Mouse (Mus musculus): ENCODE measurements around the gene Midn. TPM values are rescaled to one million over a fixed set of nuclear protein-coding genes. Genes with fewer than 3 reads are reported as not detected.

The Midn gene
- total RNA-seq, 2 experiments from 2014 or later = 61.4 to 82.4 TPM

DNA sequence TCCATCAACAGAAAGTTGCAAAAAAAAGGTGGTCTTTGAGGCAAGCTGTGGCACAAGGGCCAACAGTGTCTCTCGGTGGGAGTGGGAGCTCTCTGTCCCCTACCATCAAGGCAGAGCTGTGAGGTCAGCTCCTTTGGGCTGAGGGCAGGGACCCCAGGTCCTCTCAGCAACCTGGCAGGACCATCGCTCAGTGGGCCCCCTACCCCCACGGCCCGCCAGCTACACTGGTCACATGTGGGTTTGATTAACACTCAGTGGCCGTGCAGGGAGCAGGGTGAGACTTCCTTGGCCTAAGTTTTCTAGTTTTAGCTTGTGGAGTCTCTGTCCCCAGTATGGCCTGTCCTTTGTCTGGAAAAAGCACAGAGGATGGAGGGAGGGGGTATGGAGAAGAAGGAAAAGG, 32.8 kb downstream of the Midn start:
- no peak for DNase-seq (ENCODE audit: extremely low spot score in 1 of 2, low spot score in 1 of 2)

DNA sequence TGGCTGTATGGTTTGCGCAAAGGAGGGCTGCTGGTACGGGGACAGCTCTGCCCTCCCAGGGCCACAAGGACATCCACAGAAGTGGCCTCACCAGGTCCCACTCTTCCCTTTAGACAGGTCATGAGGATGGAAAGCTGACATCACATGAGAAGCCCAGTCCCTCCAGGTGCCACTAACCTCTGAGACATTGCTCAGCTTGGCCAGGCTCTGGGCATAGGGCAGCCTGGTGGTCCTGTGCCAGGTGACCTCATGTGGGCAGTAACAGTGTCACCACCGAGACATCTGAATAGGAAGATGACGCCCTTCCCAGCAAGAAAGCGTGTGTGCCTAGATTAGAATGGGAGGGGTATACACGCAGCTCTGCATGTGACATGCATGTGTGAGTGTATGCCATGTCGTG, 34.5 kb downstream of the Midn start:
- no peak for DNase-seq (ENCODE audit: extremely low spot score in 1 of 2, low spot score in 1 of 2)

DNA sequence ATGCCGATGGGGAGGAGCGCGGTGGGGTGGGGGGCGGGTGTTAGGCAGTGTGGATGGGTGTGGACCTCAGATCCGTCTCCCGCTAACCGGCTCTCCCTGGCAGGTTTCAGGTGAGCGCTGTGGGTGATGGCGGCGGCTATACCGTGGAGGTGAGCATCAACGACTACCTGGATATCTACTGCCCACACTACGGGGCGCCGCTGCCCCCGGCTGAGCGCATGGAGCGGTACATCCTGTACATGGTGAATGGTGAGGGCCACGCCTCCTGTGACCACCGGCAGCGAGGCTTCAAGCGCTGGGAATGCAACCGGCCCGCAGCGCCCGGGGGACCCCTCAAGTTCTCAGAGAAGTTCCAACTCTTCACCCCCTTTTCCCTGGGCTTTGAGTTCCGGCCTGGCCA, 38.6 kb downstream of the Midn start:
- DNase-seq (ENCODE audit: extremely low spot score in 1 of 2, low spot score in 1 of 2) = no peak

DNA sequence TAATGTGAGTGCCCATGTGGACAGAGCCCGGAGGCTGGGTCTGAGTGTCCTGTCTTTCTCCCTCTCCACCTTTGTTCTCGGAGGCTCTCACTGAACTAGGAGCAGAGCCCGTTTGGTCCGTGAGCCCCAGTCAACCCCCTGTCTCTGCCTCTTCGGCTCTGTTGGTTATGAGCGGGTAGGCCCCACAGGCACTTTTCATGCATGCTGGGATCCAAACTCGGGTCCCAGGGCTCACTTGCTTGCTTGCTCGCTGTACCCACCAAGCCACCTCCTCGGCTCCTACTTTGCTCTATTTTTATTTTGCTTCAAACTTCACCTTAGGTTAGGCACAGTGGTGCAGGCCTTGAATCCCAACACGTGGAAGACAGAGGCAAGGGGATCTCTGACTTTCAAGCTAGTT, 39.7 kb downstream of the Midn start:
- DNase-seq (ENCODE audit: extremely low spot score in 1 of 2, low spot score in 1 of 2) = no peak

DNA sequence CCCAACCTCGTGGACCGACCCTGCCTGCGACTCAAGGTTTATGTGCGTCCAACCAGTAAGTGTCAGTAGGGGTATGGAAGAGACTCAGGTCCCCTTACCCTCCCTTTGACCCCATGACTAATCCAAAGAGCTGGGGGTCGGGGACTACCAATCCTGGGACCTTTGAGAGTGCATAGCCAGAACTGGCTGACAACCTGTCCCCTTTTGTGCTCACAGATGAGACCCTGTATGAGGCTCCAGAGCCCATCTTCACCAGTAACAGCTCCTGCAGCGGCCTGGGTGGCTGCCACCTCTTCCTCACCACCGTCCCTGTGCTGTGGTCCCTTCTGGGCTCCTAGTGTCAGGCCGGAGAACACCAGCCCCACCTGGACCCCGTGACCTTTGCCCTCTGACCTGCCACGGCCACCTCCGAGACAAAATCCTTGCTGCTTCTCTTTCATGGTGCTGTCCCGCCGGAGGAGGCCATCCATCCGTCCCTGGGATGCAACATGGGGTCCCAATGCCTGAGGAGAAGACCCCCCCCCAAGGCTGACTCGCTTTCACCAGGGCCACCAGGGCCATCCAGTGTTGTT, 40.5 kb downstream of the Midn start:
- no peak for DNase-seq (ENCODE audit: extremely low spot score in 1 of 2, low spot score in 1 of 2)

DNA sequence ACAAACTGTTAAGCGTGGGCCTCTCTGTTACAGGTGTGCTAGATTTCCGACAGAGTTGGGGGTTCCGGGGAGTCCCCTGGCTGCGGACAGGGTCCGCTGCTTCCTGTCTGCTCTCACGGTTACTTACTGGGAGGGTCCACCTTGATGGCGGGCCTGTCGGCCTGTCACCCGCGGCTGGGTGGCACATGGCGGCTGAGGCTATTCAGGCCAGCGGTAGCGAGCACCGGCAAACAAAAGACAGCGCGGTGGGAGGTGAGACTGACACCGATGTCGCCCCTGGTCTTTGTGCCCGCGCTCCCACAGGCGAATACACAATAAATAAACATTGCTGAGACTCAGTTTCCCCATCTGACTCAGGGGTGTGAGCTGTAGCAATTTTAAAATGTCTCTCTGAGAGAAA, 41.9 kb downstream of the Midn start:
- DNase-seq (ENCODE audit: extremely low spot score in 1 of 2, low spot score in 1 of 2) = no peak

DNA sequence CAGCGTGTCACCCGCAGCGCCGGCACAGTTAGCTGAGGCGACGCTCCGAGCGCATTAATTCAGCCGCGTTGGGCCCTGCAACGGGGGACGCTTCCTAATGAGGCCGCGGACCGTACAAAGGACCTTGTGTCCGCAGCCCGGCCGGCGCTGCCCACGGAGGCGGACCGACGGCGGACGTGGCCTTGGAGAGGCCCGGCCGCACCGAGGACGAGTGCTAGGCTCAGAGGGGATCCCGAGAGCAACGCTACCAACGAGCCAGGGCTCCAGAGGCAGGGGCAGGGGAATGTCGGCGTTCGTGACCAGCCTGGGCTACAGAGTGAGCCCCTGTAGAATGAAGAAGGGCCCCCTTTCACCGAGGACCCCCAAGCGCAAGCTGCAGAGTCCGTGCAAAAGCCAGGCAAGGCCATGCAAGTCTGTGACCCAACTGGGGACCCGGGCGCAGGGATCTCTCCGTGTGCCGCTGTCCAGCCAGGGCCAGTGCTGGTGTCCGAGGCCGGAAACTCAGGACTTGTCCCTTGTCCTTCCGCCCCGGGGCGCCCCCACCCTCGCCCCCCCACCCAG, 42.5 kb downstream of the Midn start:
- DNase-seq (ENCODE audit: extremely low spot score in 1 of 2, low spot score in 1 of 2) = peak in 1 of 2 experiments; percentile 38

DNA sequence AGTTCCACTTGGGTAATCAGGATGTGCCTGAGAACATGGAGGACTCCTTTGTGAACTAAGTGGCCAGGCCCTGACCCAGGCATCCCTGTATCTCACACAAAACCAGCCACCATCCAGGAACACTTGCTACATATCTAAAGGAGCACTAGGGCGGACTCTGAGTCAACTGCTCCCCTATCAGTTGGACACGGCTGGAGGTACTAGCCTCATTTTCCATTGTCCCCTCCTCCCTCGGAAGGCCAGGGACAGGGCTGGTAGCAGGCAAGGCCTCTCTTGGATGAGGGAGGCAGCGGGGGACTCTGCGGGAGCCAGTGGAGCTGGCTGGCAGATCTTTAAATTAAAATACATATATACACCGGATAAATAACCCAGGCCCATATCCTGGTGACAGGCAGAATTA, 45.9 kb downstream of the Midn start:
- DNase-seq (ENCODE audit: extremely low spot score in 1 of 2, low spot score in 1 of 2) = no peak

DNA sequence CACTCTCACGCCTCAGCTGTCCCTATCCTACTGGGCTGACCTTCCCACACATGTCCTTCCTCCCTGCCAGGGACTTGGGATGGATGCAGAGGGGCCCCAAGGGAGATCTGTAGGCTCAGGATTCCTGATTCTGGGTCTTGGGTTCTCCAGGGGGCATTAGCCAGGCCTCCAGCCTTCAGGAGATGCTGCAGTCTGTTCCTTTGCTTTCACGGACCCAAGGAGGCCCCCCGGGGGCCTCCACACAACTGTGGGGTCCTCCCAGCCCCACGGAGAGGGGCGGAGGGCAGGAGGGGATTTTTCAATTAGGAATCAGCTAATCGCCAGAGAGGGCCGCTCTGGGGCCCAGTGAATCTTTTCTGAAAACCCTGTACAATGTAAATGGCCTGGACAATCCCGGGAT, 46.4 kb downstream of the Midn start:
- DNase-seq (ENCODE audit: extremely low spot score in 1 of 2, low spot score in 1 of 2) = no peak

DNA sequence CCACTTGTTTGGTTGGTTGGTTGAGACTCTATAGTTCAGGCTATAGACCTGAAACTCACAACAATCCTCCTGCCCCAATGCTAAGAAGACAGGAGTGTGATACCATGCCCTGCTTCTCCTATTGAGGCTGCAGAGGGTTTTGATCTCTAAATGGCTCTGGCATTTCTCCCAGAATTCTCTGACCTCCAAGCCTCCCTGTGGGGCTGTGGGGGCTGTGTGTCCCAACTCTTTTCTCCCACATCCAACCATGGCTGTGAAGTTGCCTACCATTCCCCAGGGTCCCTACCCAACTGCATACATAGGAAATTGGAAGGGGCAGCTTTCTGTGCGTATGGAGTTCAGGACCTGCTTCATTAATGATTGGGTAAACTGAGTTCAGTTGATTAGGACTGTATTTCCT, 48.1 kb downstream of the Midn start:
- no peak for DNase-seq (ENCODE audit: extremely low spot score in 1 of 2, low spot score in 1 of 2)

DNA sequence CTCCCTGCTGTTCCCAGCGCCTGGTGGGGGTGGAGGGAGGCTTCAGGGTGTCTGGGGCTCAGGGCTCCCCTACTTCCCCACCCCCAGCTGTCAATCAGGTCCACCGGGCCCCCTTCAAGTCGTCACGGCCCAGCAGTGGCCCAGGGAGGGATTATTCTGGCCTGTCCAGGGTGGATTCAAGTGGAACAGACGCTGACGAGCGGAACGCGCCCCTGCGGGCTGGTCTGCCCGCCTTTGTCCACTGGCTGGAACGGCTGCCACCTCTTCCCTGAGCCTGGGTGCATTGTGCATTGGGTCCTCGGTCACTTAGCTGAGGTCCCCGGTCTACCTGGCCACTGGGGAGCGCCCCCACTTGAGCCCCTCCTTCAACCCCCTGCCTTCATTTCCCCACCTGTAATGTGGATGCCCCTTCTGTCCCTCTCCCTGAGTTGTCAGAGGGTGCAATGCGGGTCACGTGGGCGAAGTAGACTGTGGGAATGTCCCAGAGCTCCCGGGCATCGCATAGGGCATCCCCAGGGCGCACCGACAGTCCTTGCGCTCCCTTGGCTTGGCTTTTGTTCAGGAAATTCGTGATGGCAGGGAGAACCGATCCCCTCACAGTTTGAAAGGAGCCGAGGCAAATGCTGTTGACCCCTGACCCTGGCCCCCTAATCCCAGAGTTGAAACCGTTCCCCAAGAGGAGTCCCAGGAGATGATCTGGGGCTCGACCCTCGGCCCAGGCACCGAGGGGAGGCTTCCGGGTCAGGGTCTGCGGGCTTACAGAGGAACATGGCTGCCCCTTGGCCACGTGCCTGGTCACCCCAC, 48.9 kb downstream of the Midn start:
- no peak for DNase-seq (ENCODE audit: extremely low spot score in 1 of 2, low spot score in 1 of 2)

DNA sequence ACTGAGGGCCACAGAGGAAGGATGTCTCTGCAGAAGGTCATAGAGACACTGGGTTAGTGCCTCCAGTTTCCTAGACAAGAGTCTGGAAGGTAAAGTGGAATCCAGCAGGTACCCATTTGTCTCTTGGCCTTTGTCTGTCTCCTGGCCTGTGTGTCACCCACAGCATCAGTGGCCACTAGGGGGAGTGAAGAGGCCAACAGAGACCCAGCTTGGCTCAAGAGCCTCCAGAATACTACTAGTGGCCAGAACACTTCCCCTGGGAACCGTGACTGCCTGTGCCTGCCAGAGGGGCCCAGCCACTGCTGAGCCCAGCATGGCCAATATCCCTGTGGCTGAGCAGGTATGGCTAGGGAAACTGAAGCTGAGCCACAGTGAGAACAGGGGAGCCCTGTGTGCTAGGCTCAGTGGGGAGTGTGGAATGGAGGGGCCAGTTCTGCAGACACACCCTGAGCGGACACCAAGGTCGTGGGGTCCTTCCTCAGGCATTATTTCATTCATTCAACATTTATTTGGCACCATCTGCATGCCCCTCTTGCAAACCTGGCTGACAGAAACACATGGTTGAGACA, 51.5 kb downstream of the Midn start:
- peak; percentile 41 to 67 for DNase-seq (ENCODE audit: extremely low spot score in 1 of 2, low spot score in 1 of 2)

DNA sequence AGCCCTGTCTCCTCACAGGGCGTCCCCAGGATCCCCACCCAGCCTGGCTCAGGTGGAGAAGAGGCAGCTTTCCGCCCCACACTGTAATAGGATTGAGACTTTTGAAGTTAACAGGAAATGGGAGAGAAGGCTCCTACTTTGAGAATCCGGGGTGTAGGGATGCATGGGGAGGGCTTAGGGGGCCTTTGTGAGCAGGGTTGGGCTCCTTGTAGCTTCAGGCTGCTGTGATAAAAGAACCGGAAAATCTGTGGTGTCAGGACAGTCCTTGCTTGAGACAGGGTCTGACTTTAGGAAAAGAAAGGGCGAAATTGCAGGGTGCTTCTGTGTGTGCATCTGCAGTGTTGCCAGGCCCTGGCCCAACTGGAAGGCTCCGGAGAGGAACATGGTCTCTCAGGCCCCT, 52.4 kb downstream of the Midn start:
- no peak for DNase-seq (ENCODE audit: extremely low spot score in 1 of 2, low spot score in 1 of 2)

DNA sequence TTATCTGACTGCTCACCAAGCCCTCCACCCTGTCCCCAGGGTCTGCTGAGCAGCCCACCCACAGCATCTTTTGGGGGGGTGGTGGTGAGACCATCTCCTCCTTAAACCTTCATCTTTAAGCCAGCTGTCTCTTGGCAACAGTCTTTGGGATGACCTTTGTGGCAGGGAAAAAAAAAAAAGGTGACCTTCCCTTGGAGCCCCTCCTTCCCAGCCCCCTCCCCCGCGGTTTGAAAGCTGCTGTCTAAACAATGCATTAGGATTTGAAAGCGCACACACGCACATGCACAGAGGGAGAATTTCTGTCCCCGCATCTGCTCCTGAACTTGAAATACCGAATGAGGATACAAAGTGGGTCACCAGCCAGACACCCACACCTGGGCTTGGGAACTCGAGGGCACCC, 56.0 kb downstream of the Midn start:
- no peak for DNase-seq (ENCODE audit: extremely low spot score in 1 of 2, low spot score in 1 of 2)

DNA sequence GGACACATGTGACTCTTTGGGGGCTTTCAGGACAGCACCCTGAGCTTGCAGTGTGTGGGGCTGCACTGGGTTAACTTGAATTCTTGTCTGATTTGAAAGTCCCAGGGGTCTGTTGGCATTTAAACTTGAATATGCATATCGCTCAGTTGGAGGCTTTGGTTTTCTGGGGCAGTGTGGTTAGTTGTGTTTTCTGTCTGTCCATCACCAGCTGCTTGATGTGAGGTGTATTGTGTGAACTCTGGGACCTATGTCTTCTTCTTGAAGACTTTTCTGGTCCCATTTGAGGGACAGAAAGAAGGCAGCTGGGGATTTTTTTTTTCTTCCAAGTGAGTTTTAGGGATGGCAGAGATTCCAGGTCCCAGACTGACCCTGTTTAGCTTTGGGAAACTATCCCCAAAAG, 59.1 kb downstream of the Midn start:
- DNase-seq (ENCODE audit: extremely low spot score in 1 of 2, low spot score in 1 of 2) = no peak

DNA sequence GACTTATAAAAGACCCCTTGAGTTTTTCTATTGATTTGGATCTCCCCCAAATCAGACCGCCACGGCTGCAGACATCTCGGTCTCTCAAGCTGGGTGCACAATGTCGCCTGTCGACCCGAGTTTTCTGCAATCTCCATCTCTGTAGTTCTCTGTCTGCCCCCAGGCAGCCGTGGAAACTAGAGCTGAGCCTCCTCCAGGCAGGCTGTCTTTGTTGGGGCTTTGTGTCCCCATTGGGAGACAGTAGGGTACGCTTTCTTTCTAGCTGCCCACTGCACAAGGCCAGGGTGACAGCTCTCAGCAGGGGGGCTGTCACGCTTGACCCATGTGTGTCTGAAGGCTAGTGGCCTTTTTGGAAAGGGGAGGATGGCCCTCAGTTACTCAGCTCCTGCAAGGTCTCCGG, 59.6 kb downstream of the Midn start:
- DNase-seq (ENCODE audit: extremely low spot score in 1 of 2, low spot score in 1 of 2) = no peak

Other genes with a start within 250 kb of the Midn start
- 10 to 100 TPM; 55.5 to 56.2 TPM for gene Med16, start 239.3 kb upstream of the Midn start, total RNA-seq (2021)
- gene Gm26602, start 237.4 kb upstream of the Midn start, total RNA-seq (2021) = not detected
- 1 to 10 TPM; 6.6 to 6.7 TPM for gene Kiss1r, start 231.3 kb upstream of the Midn start, total RNA-seq (2021)
- gene R3hdm4, start 227.1 kb upstream of the Midn start, total RNA-seq (2021) = 100 to 1,000 TPM; 428 to 450 TPM
- 1 to 10 TPM; 4.6 to 6.9 TPM for gene Arid3a, start 221.2 kb upstream of the Midn start, total RNA-seq (2021)
- gene Wdr18, start 188.1 kb upstream of the Midn start, total RNA-seq (2021) = 10 to 100 TPM; 42.9 to 45.8 TPM
- under 1 TPM; 0.12 to 0.15 TPM for gene Grin3b, start 177.6 kb upstream of the Midn start, total RNA-seq (2021)
- 100 to 1,000 TPM; 125 to 131 TPM for gene Tmem259, start 163.9 kb upstream of the Midn start, total RNA-seq (2021)
- gene Cnn2, start 159.7 kb upstream of the Midn start, total RNA-seq (2021) = 1 to 10 TPM; 5.8 to 6.0 TPM
- 10 to 100 TPM in 1 of 2 experiments, 1 to 10 TPM in 1; 9.6 to 10.2 TPM for gene Abca7, start 151.8 kb upstream of the Midn start, total RNA-seq (2021)
- 1 to 10 TPM; 3.3 to 4.3 TPM for gene Arhgap45, start 131.6 kb upstream of the Midn start, total RNA-seq (2021)
- gene Polr2e, start 108.5 kb upstream of the Midn start, total RNA-seq (2021) = 10 to 100 TPM; 86.6 to 91.0 TPM
- 100 to 1,000 TPM; 486 to 515 TPM for gene Gpx4, start 101.1 kb upstream of the Midn start, total RNA-seq (2021)
- gene Sbno2, start 42.7 kb upstream of the Midn start, total RNA-seq (2021) = 10 to 100 TPM; 14.5 to 22.0 TPM
- 10 to 100 TPM; 89.1 to 94.3 TPM for gene Stk11, start 32.5 kb upstream of the Midn start, total RNA-seq (2021)
- 100 to 1,000 TPM; 338 to 391 TPM for gene Atp5d, start 9.6 kb upstream of the Midn start, total RNA-seq (2021)
- 100 to 1,000 TPM; 399 to 401 TPM for gene Cbarp, start 7.4 kb upstream of the Midn start, total RNA-seq (2021)
- 10 to 100 TPM; 69.5 to 97.5 TPM for gene Cirbp, start 17.7 kb downstream of the Midn start, total RNA-seq (2021)
- 1 to 10 TPM; 5.8 to 6.2 TPM for gene 1600002K03Rik, start 24.7 kb downstream of the Midn start, total RNA-seq (2021)
- gene Efna2, start 31.2 kb downstream of the Midn start, total RNA-seq (2021) = 10 to 100 TPM; 11.9 to 12.7 TPM
- gene Mum1, start 78.2 kb downstream of the Midn start, total RNA-seq (2021) = 10 to 100 TPM; 39.5 to 48.9 TPM
- 100 to 1,000 TPM; 196 to 223 TPM for gene Ndufs7, start 100.8 kb downstream of the Midn start, total RNA-seq (2021)
- 10 to 100 TPM; 43.1 to 54.7 TPM for gene Gamt, start 112.7 kb downstream of the Midn start, total RNA-seq (2021)
- gene Dazap1, start 113.2 kb downstream of the Midn start, total RNA-seq (2021) = 10 to 100 TPM; 76.8 to 91.2 TPM
- gene Rps15, start 144.2 kb downstream of the Midn start, total RNA-seq (2021) = 100 to 1,000 TPM; 790 to 900 TPM
- gene Apc2, start 147.7 kb downstream of the Midn start, total RNA-seq (2021) = 100 to 1,000 TPM; 101 to 115 TPM
- gene 2310011J03Rik, start 172.3 kb downstream of the Midn start, total RNA-seq (2021) = 10 to 100 TPM; 20.7 to 26.3 TPM
- gene Pcsk4, start 181.2 kb downstream of the Midn start, total RNA-seq (2021) = 1 to 10 TPM; 2.3 to 2.8 TPM
- gene Reep6, start 181.7 kb downstream of the Midn start, total RNA-seq (2021) = 10 to 100 TPM in 1 of 2 experiments, 1 to 10 TPM in 1; 9.7 to 10.6 TPM
- gene Adamtsl5, start 200.1 kb downstream of the Midn start, total RNA-seq (2021) = 1 to 10 TPM; 3.8 to 5.5 TPM
- 10 to 100 TPM; 14.6 to 16.9 TPM for gene Plk5, start 208.2 kb downstream of the Midn start, total RNA-seq (2021)
- gene Mex3d, start 239.4 kb downstream of the Midn start, total RNA-seq (2021) = 10 to 100 TPM; 18.9 to 19.3 TPM

Data from layer of hippocampus, postnatal 25 days (tissue).